Mouse (Mus musculus) heart, postnatal 0 days (tissue): ENCODE measurements around the gene Ascc2.

Source experiments
- CTCF ChIP-seq: IDR thresholded peaks from 2 replicates; pipeline ENCODE4 v1.5.1; 2016; ENCODE audit warnings: antibody characterized with exemption, control low read depth, low read depth
- EP300 ChIP-seq: IDR thresholded peaks from 2 replicates; pipeline ENCODE4 v1.6.1; 2016; ENCODE audit warnings: antibody characterized with exemption, low read depth

DNA sequence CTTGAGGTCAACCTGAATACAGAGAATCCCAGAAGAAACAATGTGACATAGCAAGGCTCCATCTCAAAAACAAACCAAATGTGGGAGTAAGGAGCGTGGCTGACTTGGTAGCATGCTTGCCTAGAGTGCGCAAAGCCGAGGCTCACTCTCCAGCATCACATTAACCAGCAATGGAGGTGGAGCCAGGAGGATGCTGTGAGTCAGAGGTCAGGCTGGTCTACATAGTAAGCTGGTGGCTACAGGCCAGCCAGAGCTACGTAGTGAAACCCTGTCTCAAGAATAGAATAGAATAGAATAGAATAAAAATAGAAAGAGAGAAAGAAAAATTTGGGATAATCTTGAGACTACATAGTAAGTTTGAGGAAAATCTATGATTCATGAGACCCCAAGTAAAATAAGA lies 15.7 kb upstream of the Ascc2 start:
- TF ChIP-seq CTCF = no peak
- no peak for TF ChIP-seq EP300
